Mouse (Mus musculus) hindbrain, postnatal 0 days (tissue): ENCODE results near the gene Sun1. TPM values are rescaled to one million over a fixed set of nuclear protein-coding genes. Genes with fewer than 3 reads are reported as not detected.

ENCODE experiments used
- ATAC-seq: fragments of 200-750 bp; cut with Nextera tagmentation; 2 replicates; pipeline ENCODE4 v1.8.0; 2017; ENCODE audit warnings: mild to moderate bottlenecking, moderate TSS enrichment, moderate library complexity
- DNase-seq: peaks from one replicate; pipeline ENCODE4 v3.0.0-alpha.2; 2015; ENCODE audit warnings: low spot score
- H3K27ac ChIP-seq: fragments of 300-500 bp; sonication (generic); 2 replicates; pipeline ENCODE4 v1.5.1; 2014; ENCODE audit warnings: mild to moderate bottlenecking
- H3K27me3 ChIP-seq: fragments of 300-500 bp; sonication (generic); 2 replicates; pipeline ENCODE4 v1.6.1; 2014; ENCODE audit warnings: low read length, mixed read lengths; ENCODE audit not compliant: insufficient read depth
- H3K36me3 ChIP-seq: fragments of 300-500 bp; sonication (generic); 2 replicates; pipeline ENCODE4 v1.6.1; 2014; ENCODE audit warnings: low read length, mixed read lengths; ENCODE audit not compliant: insufficient read depth
- H3K4me1 ChIP-seq: fragments of 300-500 bp; sonication (generic); 2 replicates; pipeline ENCODE4 v1.6.1; 2014; ENCODE audit warnings: antibody characterized with exemption, low read length, mixed read lengths; ENCODE audit not compliant: insufficient read depth
- H3K4me2 ChIP-seq: fragments of 300-500 bp; sonication (generic); 2 replicates; pipeline ENCODE4 v1.6.1; 2014; ENCODE audit warnings: low read depth, mild to moderate bottlenecking, low read length, moderate library complexity, mixed read lengths
- H3K4me3 ChIP-seq: fragments of 300-500 bp; sonication (generic); 2 replicates; pipeline ENCODE4 v1.5.1; 2014; ENCODE audit warnings: low read length
- H3K9ac ChIP-seq: fragments of 300-500 bp; sonication (generic); replicated peaks from 2 replicates; pipeline ENCODE4 v1.6.1; 2014; ENCODE audit warnings: mild to moderate bottlenecking, low read length, moderate library complexity, mixed read lengths
- H3K9me3 ChIP-seq: fragments of 300-500 bp; sonication (generic); 2 replicates; pipeline ENCODE4 v1.6.1; 2016; ENCODE audit warnings: low read length, mixed read lengths
- CTCF ChIP-seq: IDR thresholded peaks from 2 replicates; pipeline ENCODE4 v1.5.1; 2016; ENCODE audit warnings: antibody characterized with exemption, control low read depth, low read depth
- WGBS: fragments of 180-500 bp; shearing (Covaris S2); extraction: QIAGEN DNeasy Blood & Tissue Kit; methylation state at CpG from one replicate; pipeline ENCODE4 v1.1.7; 2014; 5-methylcytosine and 5-hydroxymethylcytosine counted together
- polyA plus RNA-seq: library from polyadenylated mRNA; unstranded; fragments of >200 nt; fragmentation: Nextera tagmentation; extraction: Ambion mirVana; gene quantifications from 2 replicates; pipeline ENCODE4 v1.2.1, GENCODE M21; 2015
- total RNA-seq: library from RNA; depleted of rRNA; stranded (reverse); fragments of >200 nt; gene quantifications from 2 replicates; pipeline ENCODE4 v1.2.3, GENCODE M21; 2014

Gene Sun1
- total and polyA plus RNA-seq, 2 experiments from 2014 or later: 33.9 to 78.5 TPM

DNA sequence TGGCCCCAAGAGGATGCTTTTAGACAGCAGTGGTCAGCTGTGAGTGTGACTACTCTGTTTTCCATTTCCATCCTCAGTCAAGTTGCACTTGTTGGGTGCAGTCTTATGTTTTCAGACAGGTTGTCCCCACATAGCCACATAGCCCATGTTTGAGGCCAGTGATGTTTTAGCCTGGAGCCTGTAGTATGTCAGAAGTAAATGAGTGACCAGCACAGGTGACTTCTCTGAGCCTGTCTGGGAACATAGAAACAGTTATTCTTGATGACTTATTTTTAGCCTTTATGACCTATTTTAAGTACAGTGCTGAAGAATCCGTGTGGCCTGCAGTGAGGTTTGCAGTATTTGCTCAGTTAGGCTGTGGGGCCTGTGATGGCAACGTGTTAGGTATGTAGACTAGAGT is 15.7 kb downstream of the Sun1 start:
- peaks cover 12% of the 10 kb centered on the region; the same call in 1 of the 2 replicates for H3K36me3 ChIP-seq
- H3K9ac ChIP-seq: no peak overlapping the region
- 97% methylated on average over 2 of the region's 2 CpGs for WGBS
- H3K27ac ChIP-seq: no peak overlapping the region
- DNase-seq (no peak), ATAC-seq (no peak)
- TF ChIP-seq CTCF: no peak
- H3K4me3 ChIP-seq: no peak overlapping the region
- no peak overlapping the region for H3K4me2 ChIP-seq
- no peaks in the 10 kb centered on the region for H3K4me1 ChIP-seq
- H3K27me3 ChIP-seq: no peaks in the 10 kb centered on the region
- no peaks in the 10 kb centered on the region for H3K9me3 ChIP-seq

DNA sequence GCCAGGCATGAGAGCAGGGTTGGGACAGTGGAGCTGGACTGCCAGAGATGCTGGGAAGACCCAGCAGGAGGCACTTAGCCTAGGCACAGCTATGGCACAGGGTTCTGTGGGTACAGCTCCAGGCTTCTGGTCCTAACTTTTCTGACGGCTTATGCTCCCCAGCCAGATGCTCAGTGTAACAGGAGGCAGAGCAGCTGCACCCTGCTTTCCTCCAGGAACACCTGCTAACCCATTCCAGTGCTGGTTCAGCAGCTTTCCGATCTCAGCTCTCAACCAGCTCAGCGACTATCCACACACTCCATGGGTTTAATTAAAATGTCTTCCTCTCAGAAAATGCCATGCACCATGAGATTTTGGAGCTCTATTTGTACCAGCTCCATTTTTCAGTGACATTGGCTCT is 16.3 kb downstream of the Sun1 start:
- no peak overlapping the region for H3K4me3 ChIP-seq
- H3K9ac ChIP-seq: no peak overlapping the region
- H3K27me3 ChIP-seq: no peaks in the 10 kb centered on the region
- no peak for DNase-seq
- H3K36me3 ChIP-seq: peaks cover 12% of the 10 kb centered on the region; the same call in 1 of the 2 replicates
- 74% methylated on average over 3 of the region's 3 CpGs for WGBS
- no peak overlapping the region for H3K27ac ChIP-seq
- no peak overlapping the region for H3K4me2 ChIP-seq
- H3K4me1 ChIP-seq: no peaks in the 10 kb centered on the region
- no peak for TF ChIP-seq CTCF
- ATAC-seq: no peak
- H3K9me3 ChIP-seq: no peaks in the 10 kb centered on the region

DNA sequence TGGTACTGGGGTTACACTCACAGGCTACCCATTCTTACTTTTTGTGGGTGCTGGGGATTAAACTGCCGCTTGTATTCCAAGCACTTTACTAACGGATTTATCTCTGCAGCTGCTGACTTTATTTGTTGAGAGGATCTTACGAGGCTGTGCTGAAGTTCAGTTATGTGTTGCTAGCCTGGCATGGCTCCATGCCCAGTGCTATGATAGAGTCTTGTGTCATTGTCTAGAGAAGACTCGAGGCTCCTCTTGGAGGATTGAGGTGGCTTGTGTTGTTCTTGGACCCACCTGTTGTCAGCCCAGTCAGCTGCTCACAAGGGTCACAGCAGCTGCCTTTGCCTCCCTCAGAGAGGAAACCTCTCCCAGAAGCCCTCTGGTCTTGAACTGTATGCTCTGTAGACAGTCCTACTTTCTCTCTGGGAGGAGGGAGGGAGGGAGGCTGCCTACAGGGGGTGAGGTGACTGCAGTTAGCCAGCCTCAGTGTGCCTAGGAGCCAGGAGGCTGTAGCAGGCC is 19.6 kb downstream of the Sun1 start:
- ATAC-seq: no peak
- DNase-seq: no peak
- Histone ChIP-seq H3K27me3 (no peaks in the 10 kb centered on the region), H3K36me3 (peaks cover 29% of the 10 kb centered on the region), H3K4me1 (no peaks in the 10 kb centered on the region), H3K9me3 (no peaks in the 10 kb centered on the region), H3K4me3 (no peak overlapping the region), H3K4me2 (no peak overlapping the region), H3K27ac (no peak overlapping the region), H3K9ac (no peak overlapping the region)
- 75% methylated on average over 4 of the region's 4 CpGs for WGBS
- no peak for TF ChIP-seq CTCF

DNA sequence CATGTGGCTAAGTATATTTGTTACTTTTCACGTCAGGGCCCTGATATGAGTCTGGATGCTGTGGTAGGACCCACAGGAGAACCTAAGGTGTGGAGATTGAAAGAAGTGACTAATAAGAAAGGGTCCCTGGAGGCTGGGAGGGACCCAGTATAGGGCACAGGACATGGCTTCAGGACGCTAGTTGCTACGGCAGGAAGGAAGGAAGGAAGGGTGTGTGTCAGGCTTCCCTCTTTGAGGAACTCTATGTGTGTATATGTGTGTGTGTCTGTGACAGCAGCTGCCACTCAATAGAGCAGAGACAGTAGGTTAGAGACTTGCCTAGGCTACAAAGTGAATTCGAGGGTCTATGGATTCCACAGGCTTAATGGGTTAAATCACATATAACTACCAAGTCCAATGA is 20.2 kb downstream of the Sun1 start:
- Histone ChIP-seq H3K4me2 (no peak overlapping the region), H3K4me3 (no peak overlapping the region), H3K9ac (no peak overlapping the region), H3K27me3 (no peaks in the 10 kb centered on the region), H3K36me3 (peaks cover 29% of the 10 kb centered on the region), H3K27ac (no peak overlapping the region), H3K4me1 (no peaks in the 10 kb centered on the region), H3K9me3 (no peaks in the 10 kb centered on the region)
- ATAC-seq (no peak), DNase-seq (no peak)
- no peak for TF ChIP-seq CTCF
- 81% methylated on average over 4 of the region's 4 CpGs for WGBS

- no peak for TF ChIP-seq CTCF
- DNase-seq (no peak), ATAC-seq (no peak)
- WGBS: 94% methylated on average over 10 of the region's 10 CpGs
- Histone ChIP-seq H3K9me3 (no peaks in the 10 kb centered on the region), H3K36me3 (peaks cover 48% of the 10 kb centered on the region), H3K4me2 (no peak overlapping the region), H3K4me1 (no peaks in the 10 kb centered on the region), H3K27ac (no peak overlapping the region), H3K9ac (no peak overlapping the region), H3K4me3 (no peak overlapping the region), H3K27me3 (no peaks in the 10 kb centered on the region)
These were observed 22.9 kb downstream of the Sun1 start for GRCm38 (mm10) chr5:139223331-139223730.

DNA sequence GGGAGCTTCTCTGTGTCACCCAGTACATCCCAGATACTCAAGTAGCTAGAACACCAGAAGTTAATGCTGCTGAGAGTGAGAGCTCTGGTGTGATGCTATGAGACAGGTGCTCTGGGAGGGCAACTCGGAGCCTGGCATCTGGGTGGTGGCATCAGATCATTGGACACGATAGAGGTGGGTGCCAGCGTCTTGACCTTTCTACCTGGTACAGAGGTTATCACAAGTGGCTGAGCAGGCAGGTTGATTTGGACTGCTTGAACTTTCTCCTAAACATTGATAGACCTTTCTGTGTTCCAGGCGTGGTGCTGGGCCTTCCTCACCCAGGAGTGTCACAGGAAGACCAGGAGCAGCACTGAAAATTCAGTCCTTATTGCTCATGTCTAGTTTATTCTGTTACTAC is 26.8 kb downstream of the Sun1 start:
- H3K4me3 ChIP-seq: no peak overlapping the region
- H3K9ac ChIP-seq: no peak overlapping the region
- no peaks in the 10 kb centered on the region for H3K27me3 ChIP-seq
- TF ChIP-seq CTCF: no peak
- H3K36me3 ChIP-seq: peaks cover 60% of the 10 kb centered on the region
- H3K9me3 ChIP-seq: no peaks in the 10 kb centered on the region
- no peak for DNase-seq
- no peak for ATAC-seq
- no peak overlapping the region for H3K27ac ChIP-seq
- no peaks in the 10 kb centered on the region for H3K4me1 ChIP-seq
- WGBS: 94% methylated on average over 4 of the region's 4 CpGs
- H3K4me2 ChIP-seq: no peak overlapping the region

GRCm38 (mm10) chr5:139227645-139228044 is 27.2 kb downstream of the Sun1 start:
- H3K4me2 ChIP-seq: no peak overlapping the region
- WGBS: 98% methylated on average over 2 of the region's 2 CpGs
- no peaks in the 10 kb centered on the region for H3K27me3 ChIP-seq
- H3K4me1 ChIP-seq: no peaks in the 10 kb centered on the region
- no peak overlapping the region for H3K4me3 ChIP-seq
- no peak for TF ChIP-seq CTCF
- ATAC-seq (no peak), DNase-seq (no peak)
- H3K27ac ChIP-seq: no peak overlapping the region
- H3K9me3 ChIP-seq: no peaks in the 10 kb centered on the region
- peaks cover 58% of the 10 kb centered on the region for H3K36me3 ChIP-seq
- H3K9ac ChIP-seq: no peak overlapping the region
